In genomic region chr2:30859782-30860181, GRCm38 (mm10) we compare ENCODE assay signal across 23 mouse cellular contexts. TPM values are rescaled to one million over a fixed set of nuclear protein-coding genes. Genes with fewer than 3 reads are reported as not detected.
A peak's percentile ranks its signal among the peaks of the same experiment; 100 is the strongest.
DNase-seq lines count a peak whose midpoint lies in the region; ATAC-seq and TF ChIP-seq lines count a peak whose summit lies in the region.
"Had no signal": no experiment of that assay in that cellular context is flagged by ENCODE, and none has a peak within 500 bp of the region (broad histone marks: within the 10 kb centered on the region; RNA-seq: fewer than 3 reads in every experiment).

No protein-coding gene starts in this region.

- no peak for TF ChIP-seq POLR2A in myocyte (IDR thresholded peaks at IDR 0.05; ENCODE audit: insufficient read length, low read depth)

- no peak overlapping the region for H3ac ChIP-seq in myocyte (ENCODE audit: control insufficient read depth, insufficient read length)

- ATAC-seq in heart, embryonic 12.5 days (ENCODE audit: insufficient number of reproducible peaks, low FRiP score), result no peak
- no peak for ATAC-seq in embryonic facial prominence, embryonic 12.5 days (ENCODE audit: insufficient number of reproducible peaks, insufficient read depth, low FRiP score, low TSS enrichment)
- ATAC-seq in erythroid progenitor cell, adult 5-6 weeks (replicated peaks; ENCODE audit: low FRiP score, poor library complexity, severe bottlenecking), result no peak
- ATAC-seq: activated CD4-positive, CD25-positive, alpha-beta regulatory T cell, adult 4 months; forebrain, embryonic 16.5 days; hindbrain, postnatal 0 days; Patski had no signal

- peaks cover 70% of the 10 kb centered on the region for H3K4me1 ChIP-seq in heart, embryonic 12.5 days (replicated peaks)
- peaks cover 84% of the 10 kb centered on the region for H3K4me1 ChIP-seq in embryonic facial prominence, embryonic 12.5 days
- H3K4me1 ChIP-seq in limb, embryonic 10.5 days, result peaks cover 91% of the 10 kb centered on the region

- H3K36me3 ChIP-seq in heart, embryonic 12.5 days, result no peaks in the 10 kb centered on the region
- 0 out of 2 replicates have a peak, but pooled peaks cover 4% of the 10 kb centered on the region for H3K36me3 ChIP-seq in embryonic facial prominence, embryonic 12.5 days
- peaks cover 25% of the 10 kb centered on the region; the same call in 1 of the 2 replicates for H3K36me3 ChIP-seq in limb, embryonic 10.5 days
- H3K36me3 ChIP-seq in myocyte (ENCODE audit: control insufficient read depth, insufficient read depth), result no peaks in the 10 kb centered on the region
- H3K36me3 ChIP-seq: forebrain, embryonic 12.5 days; hindbrain, embryonic 13.5 days had no signal

- H3K4me3 ChIP-seq in heart, embryonic 12.5 days, result no peak overlapping the region
- H3K4me3 ChIP-seq in embryonic facial prominence, embryonic 12.5 days, result no peak overlapping the region
- no peak overlapping the region for H3K4me3 ChIP-seq in limb, embryonic 10.5 days
- no peak overlapping the region for H3K4me3 ChIP-seq in myocyte
- H3K4me3 ChIP-seq: forebrain, embryonic 12.5 days; gastrocnemius, adult 2 months; hindbrain, embryonic 13.5 days had no signal

- 0 out of 2 replicates have a peak, but pooled peaks cover 3% of the 10 kb centered on the region for H3K27me3 ChIP-seq in heart, embryonic 12.5 days (replicated peaks)
- no peaks in the 10 kb centered on the region for H3K27me3 ChIP-seq in embryonic facial prominence, embryonic 12.5 days
- no peaks in the 10 kb centered on the region for H3K27me3 ChIP-seq in limb, embryonic 10.5 days (ENCODE audit: low read depth, poor library complexity, severe bottlenecking)
- H3K27me3 ChIP-seq in myocyte (ENCODE audit: control insufficient read depth, insufficient read depth, insufficient read length), result no peaks in the 10 kb centered on the region
- H3K27me3 ChIP-seq: Patski had no signal

- peak overlapping the region; percentile 38; the same call in 1 of the 2 replicates for H3K27ac ChIP-seq in heart, embryonic 12.5 days (ENCODE audit: poor library complexity, severe bottlenecking)
- 0 out of 2 replicates have a peak overlapping the region, but pooled peaks have one; percentile 23 for H3K27ac ChIP-seq in embryonic facial prominence, embryonic 12.5 days
- H3K27ac ChIP-seq in limb, embryonic 10.5 days, result peak overlapping the region; percentile 76
- H3K27ac ChIP-seq: forebrain, embryonic 12.5 days; gastrocnemius, adult 2 months; hindbrain, embryonic 13.5 days; hindbrain, postnatal 0 days had no signal

- no peak for DNase-seq in heart, postnatal 4 days
- DNase-seq in limb, embryonic 10.5 days (ENCODE audit: low spot score), result no peak
- no peak for DNase-seq in frontal cortex, postnatal 10 days (ENCODE audit: low spot score in 2 of 2)
- DNase-seq: adrenal gland, postnatal 14 days; cerebellum, adult 11-12 months; cerebellum, adult 9-10 months; cerebellum, postnatal 25 days; gastrocnemius, adult 2 months; gastrocnemius, postnatal 25 days; heart, adult 18-20 months; kidney, adult 18-20 months had no signal

- no peak overlapping the region for H3K4me2 ChIP-seq in heart, embryonic 12.5 days
- H3K4me2 ChIP-seq in embryonic facial prominence, embryonic 12.5 days (replicated peaks), result no peak overlapping the region
- no peak overlapping the region for H3K4me2 ChIP-seq in myocyte (ENCODE audit: low read depth)
- H3K4me2 ChIP-seq: forebrain, embryonic 12.5 days; hindbrain, embryonic 13.5 days had no signal

- H3K9ac ChIP-seq in heart, embryonic 12.5 days, result no peak overlapping the region
- no peak overlapping the region for H3K9ac ChIP-seq in embryonic facial prominence, embryonic 12.5 days
- H3K9ac ChIP-seq: hindbrain, embryonic 13.5 days had no signal

- H3K9me3 ChIP-seq in heart, embryonic 12.5 days (replicated peaks), result no peaks in the 10 kb centered on the region
- H3K9me3 ChIP-seq in embryonic facial prominence, embryonic 12.5 days, result no peaks in the 10 kb centered on the region
- H3K9me3 ChIP-seq in limb, embryonic 10.5 days (replicated peaks), result no peaks in the 10 kb centered on the region
- H3K9me3 ChIP-seq: forebrain, embryonic 12.5 days; hindbrain, embryonic 13.5 days had no signal

- 52% methylated on average over 5 of the region's 5 CpGs for WGBS in heart, embryonic 12.5 days
- 74% methylated on average over 5 of the region's 5 CpGs for WGBS in embryonic facial prominence, embryonic 12.5 days
- 85% methylated on average over 5 of the region's 5 CpGs for WGBS in limb, embryonic 10.5 days

- no peaks in the 10 kb centered on the region for H3K79me2 ChIP-seq in myocyte (ENCODE audit: control insufficient read depth, insufficient read depth)

TF ChIP-seq in myocyte, 11 proteins besides CTCF, POLR2A, EP300 and RAD21:
- TF ChIP-seq MYOD1 (IDR thresholded peaks at IDR 0.05; ENCODE audit: control insufficient read depth in 1 of 3, insufficient read length in 2 of 3, low read depth in 2 of 3) (peak in 2 of 3 experiments; percentile 12 to 28), USF1 (IDR thresholded peaks at IDR 0.05; ENCODE audit: low read depth) (no peak), MYOG (IDR thresholded peaks at IDR 0.05; ENCODE audit: control insufficient read depth in 1 of 3, insufficient read depth in 1 of 3, insufficient read length in 2 of 3, low read depth in 2 of 3) (peak in 2 of 3 experiments; percentile 55 to 56), TCF3 (IDR thresholded peaks at IDR 0.05; ENCODE audit: insufficient read length, low read depth) (no peak), MAX (IDR thresholded peaks at IDR 0.05; ENCODE audit: low read depth) (no peak)

RNA-seq across cellular contexts. Expression of gene Prrx2, which starts 25.0 kb away (rescaled TPM):
- polyA plus RNA-seq in heart, embryonic 12.5 days (2016; fragmentation: Nextera tagmentation; extraction: Ambion mirVana), result 58.8 and 63.9 TPM in 2 replicates
- 1 to 10 TPM; 8.7 to 9.4 TPM for total RNA-seq in heart, postnatal 4 days (2021)
- 106 and 121 TPM in 2 replicates for polyA plus RNA-seq in embryonic facial prominence, embryonic 12.5 days (2016; fragmentation: Nextera tagmentation; extraction: Ambion mirVana)
- 111 and 140 TPM in 2 replicates for polyA plus RNA-seq in limb, embryonic 10.5 days (2016; fragmentation: Nextera tagmentation; extraction: Ambion mirVana)
- polyA plus RNA-seq in myocyte (2012; fragmentation: generic; extraction: Trizol), result 21.8 TPM
- not detected in 2 replicates for total RNA-seq in erythroid progenitor cell, adult 5-6 weeks (2015; ENCODE audit: low replicate concordance)
- 0.77 TPM in 1 of 2 replicates, not detected in the other for total RNA-seq in erythroid progenitor cell, adult 5-6 weeks (2017; ENCODE audit: low replicate concordance)
- total RNA-seq: CH12.LX; hematopoietic stem cell, adult 5-6 weeks had no signal
- polyA plus RNA-seq: activated CD4-positive, CD25-positive, alpha-beta regulatory T cell, adult 4 months had no signal

RNA-seq across cellular contexts. Expression of gene Asb6, which starts 29.6 kb away (rescaled TPM):
- 24.2 and 25.5 TPM in 2 replicates for polyA plus RNA-seq in heart, embryonic 12.5 days (2016; fragmentation: Nextera tagmentation; extraction: Ambion mirVana)
- total RNA-seq in heart, postnatal 4 days (2021), result 10 to 100 TPM; 11.7 to 13.2 TPM
- polyA plus RNA-seq in embryonic facial prominence, embryonic 12.5 days (2016; fragmentation: Nextera tagmentation; extraction: Ambion mirVana), result 40.0 and 41.8 TPM in 2 replicates
- 59.4 and 61.3 TPM in 2 replicates for polyA plus RNA-seq in limb, embryonic 10.5 days (2016; fragmentation: Nextera tagmentation; extraction: Ambion mirVana)
- 44.9 TPM for polyA plus RNA-seq in myocyte (2012; fragmentation: generic; extraction: Trizol)
- total RNA-seq in erythroid progenitor cell, adult 5-6 weeks (2015; ENCODE audit: low replicate concordance), result 39.8 and 43.6 TPM in 2 replicates
- total RNA-seq in erythroid progenitor cell, adult 5-6 weeks (2017; ENCODE audit: low replicate concordance), result 61.4 and 62.3 TPM in 2 replicates

RNA-seq across cellular contexts. Expression of gene Ntmt1, which starts 52.2 kb away (rescaled TPM):
- polyA plus RNA-seq in heart, embryonic 12.5 days (2016; fragmentation: Nextera tagmentation; extraction: Ambion mirVana), result 77.2 and 78.8 TPM in 2 replicates
- total RNA-seq in heart, postnatal 4 days (2021), result 10 to 100 TPM; 51.7 to 54.5 TPM
- 105 and 106 TPM in 2 replicates for polyA plus RNA-seq in embryonic facial prominence, embryonic 12.5 days (2016; fragmentation: Nextera tagmentation; extraction: Ambion mirVana)
- 138 and 141 TPM in 2 replicates for polyA plus RNA-seq in limb, embryonic 10.5 days (2016; fragmentation: Nextera tagmentation; extraction: Ambion mirVana)
- 71.2 TPM for polyA plus RNA-seq in myocyte (2012; fragmentation: generic; extraction: Trizol)
- total RNA-seq in erythroid progenitor cell, adult 5-6 weeks (2015; ENCODE audit: low replicate concordance), result 1.7 and 2.2 TPM in 2 replicates
- total RNA-seq in erythroid progenitor cell, adult 5-6 weeks (2017; ENCODE audit: low replicate concordance), result 4.0 TPM in 1 of 2 replicates, not detected in the other

RNA-seq across cellular contexts. Expression of gene 1700001O22Rik, which starts 56.3 kb away (rescaled TPM):
- polyA plus RNA-seq in heart, embryonic 12.5 days (2016; fragmentation: Nextera tagmentation; extraction: Ambion mirVana), result 1.0 and 2.2 TPM in 2 replicates
- 1 to 10 TPM; 2.6 to 4.0 TPM for total RNA-seq in heart, postnatal 4 days (2021)
- 3.8 and 4.0 TPM in 2 replicates for polyA plus RNA-seq in embryonic facial prominence, embryonic 12.5 days (2016; fragmentation: Nextera tagmentation; extraction: Ambion mirVana)
- 2.1 and 4.0 TPM in 2 replicates for polyA plus RNA-seq in limb, embryonic 10.5 days (2016; fragmentation: Nextera tagmentation; extraction: Ambion mirVana)
- 0.12 TPM for polyA plus RNA-seq in myocyte (2012; fragmentation: generic; extraction: Trizol)
- not detected in 2 replicates for total RNA-seq in erythroid progenitor cell, adult 5-6 weeks (2015; ENCODE audit: low replicate concordance)
- not detected in 2 replicates for total RNA-seq in erythroid progenitor cell, adult 5-6 weeks (2017; ENCODE audit: low replicate concordance)
- total RNA-seq: CH12.LX had no signal

Comparison
In these comparisons a context has a peak if more than half of its experiments do, and no peak if none do; other contexts are left out.
1. H3K27ac ChIP-seq: peak in every context shown above with its lines; median percentile 76 in limb, embryonic 10.5 days; 38 in heart, embryonic 12.5 days; 23 in embryonic facial prominence, embryonic 12.5 days.